Mouse (Mus musculus) spleen, postnatal 0 days (tissue): ENCODE results near the gene Lrrc73. TPM values are rescaled to one million over a fixed set of nuclear protein-coding genes. Genes with fewer than 3 reads are reported as not detected.

Experiments used
- microRNA counts: library from miRNA; unstranded; fragments of <30 nt; microRNA quantifications from one replicate; lab custom pipeline; 2015
- polyA plus RNA-seq: library from polyadenylated mRNA; unstranded; fragments of >200 nt; fragmentation: Nextera tagmentation; extraction: Ambion mirVana; gene quantifications from 2 replicates; pipeline ENCODE4 v1.2.1, GENCODE M21; 2015

Lrrc73 gene
- 0.12 and 0.13 TPM in 2 replicates for polyA plus RNA-seq

DNA sequence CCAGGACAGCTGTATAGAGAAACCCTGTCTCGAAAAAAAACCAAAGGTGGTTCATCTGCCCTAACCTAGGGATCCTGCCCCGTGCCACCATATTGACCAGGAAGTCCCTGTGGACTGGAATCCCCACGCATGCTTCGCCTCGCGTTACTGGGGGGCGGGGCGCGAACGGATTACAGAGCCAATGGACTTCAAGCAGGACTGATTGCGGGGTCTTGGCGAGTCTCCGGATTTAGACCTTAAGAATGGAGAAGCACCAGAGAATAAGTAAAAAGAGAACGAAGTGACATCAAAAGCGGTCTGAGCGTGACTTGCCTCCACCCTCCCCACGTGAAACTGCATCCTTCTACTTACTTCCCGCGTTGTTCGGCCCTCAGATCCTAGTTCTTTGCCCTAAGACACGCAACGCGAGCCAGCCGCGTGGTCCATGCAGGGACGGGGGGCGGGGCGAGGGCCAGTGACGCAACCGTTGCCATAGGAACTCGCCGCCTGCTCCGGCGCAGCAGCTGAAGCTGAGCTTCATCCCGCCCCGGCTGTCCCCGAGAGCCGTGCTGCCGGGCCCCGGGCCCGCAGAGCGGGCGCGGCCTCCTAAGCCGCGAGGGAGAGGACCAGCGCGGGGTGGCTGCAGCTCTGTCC, at the start of gene Lrrc73:
Gene Lrrc73, plus strand, starts transcription at position 80 of the 633 bp plus-strand sequence.

DNA sequence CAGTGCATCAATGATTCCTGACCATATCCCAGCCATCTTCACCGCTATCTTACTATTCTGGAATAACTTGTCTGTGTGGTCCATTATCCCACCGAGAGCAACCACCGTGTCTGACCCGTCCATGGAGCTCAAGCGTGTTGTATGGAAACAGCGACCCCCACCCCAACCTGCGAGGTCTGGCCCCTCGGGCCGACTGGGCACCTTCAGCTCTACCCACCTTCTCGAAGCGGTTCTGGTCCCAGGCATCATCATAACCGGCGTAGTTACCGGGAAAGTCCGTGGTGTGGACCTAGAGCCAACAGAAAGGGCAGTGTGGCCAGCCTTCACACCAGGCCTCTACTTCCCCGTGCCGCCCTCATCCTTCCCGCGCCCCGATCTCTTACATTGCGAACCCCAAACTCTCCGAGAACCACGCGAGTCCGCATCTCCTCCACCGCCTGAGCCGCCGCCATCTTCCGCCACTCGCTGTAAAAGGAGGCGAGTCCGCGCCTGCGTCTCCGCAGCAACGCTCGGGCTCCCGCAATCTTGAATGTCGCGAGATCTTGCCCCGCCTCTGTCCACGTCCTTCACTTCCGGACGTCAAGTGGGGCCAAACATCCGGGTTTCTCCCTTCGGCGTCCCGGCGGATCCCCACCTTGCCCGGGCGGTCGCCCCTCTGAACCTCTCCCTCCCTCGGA, 5.7 kb upstream of the Lrrc73 start, which contains the start of the genes Polr1c and Yipf3:
Gene Polr1c, minus strand, starts transcription at position 543 of the 677 bp plus-strand sequence.
Gene Yipf3, plus strand, starts transcription at position 569 of the 677 bp plus-strand sequence.

DNA sequence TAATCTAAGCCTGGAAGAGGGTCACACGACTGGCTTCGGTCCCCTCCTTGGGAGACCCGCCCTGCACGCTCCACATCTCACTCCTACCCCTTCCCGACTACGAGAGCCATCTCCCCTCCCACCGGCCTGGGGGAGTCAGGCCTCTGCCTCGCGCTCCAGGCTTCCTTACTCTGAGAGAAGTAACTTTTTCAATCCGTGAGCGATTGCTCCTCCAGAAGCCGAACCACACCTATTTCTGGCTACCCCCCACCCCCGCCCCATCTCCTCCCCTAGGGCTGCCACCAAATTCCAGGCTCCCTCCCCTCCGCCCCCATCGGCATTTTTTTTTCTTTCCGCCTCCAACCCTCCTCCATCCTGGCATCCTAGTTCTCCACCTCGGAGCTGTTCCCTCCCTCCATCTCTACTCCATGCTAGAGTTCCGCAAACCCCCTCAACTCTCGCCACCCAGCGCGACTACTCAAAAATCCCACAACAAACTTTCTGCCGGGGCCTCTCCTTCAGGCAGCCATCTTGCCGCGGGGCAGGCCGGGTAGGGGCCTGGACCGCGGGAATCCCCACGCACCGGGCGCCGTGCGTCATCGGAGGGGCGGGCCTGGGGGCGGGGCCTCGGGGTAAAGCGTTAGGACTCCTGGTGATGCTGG, 29.3 kb downstream of the Lrrc73 start, which contains the start of gene Tjap1:
Gene Tjap1, minus strand, starts transcription at position 544 of the 641 bp plus-strand sequence.

DNA sequence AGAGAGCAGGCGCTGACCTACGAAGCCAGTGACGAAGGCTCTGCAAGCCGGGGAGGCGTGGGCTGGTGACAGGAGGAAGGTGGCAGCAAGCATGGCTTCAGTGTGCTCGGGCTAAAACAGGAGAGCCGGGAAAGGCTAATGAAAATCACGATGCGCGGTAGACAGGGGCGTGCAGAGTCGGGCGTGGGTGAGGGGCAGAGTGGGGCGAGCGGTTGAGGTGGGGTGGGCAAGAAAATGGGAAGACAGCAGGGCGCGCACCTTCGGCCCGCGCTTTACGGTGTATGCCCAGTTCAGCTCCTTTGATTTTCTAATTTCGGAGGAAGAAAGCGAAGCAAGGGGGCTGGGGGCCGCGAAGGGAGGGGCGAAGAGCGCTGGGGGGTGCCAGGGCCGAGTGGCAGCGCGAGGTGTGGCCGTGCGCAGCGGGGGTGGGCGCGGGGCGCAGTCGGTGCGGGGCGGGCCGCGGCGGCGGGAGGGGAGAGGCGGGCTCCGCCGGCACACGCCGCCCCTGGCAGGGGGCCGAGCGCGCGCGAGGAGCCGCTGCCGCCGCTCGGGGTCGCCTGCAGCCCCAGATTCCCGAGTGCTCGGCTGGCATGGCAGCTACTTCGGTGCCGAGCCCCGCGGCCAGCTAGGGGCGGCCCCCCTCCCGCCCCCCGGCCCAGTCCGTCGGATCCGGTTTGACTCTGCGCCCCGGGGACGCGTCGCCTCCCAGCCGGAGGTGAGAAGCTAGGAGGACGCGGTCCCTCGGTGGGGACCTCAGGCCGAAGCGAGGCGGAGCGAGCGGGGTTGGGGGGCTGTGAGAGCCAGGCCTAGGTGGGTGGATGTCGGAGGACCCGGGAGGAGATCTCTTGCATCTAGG, 44.3 kb downstream of the Lrrc73 start, which contains the start of gene Dlk2:
Gene Dlk2, plus strand, starts transcription at position 58 of the 856 bp plus-strand sequence.

MicroRNAs encoded within 50 kb of the gene (microRNA counts, 519-probe panel; counts per million panel counts)
- microRNA mmu-miR-693-3p (lab: Ali Mortazavi, UCI) (88.3 counts per million), microRNA mmu-miR-693-5p (lab: Ali Mortazavi, UCI) (88.3 counts per million)

Other genes with a start within 250 kb of the Lrrc73 start
- gene Vegfa, start 221.2 kb upstream of the Lrrc73 start, polyA plus RNA-seq = 4.3 and 5.8 TPM in 2 replicates
- gene Mrps18a, start 142.5 kb upstream of the Lrrc73 start, polyA plus RNA-seq = 77.6 and 81.4 TPM in 2 replicates
- gene Rsph9, start 109.3 kb upstream of the Lrrc73 start, polyA plus RNA-seq = 2.0 and 2.7 TPM in 2 replicates
- 42.7 and 48.3 TPM in 2 replicates for gene Mad2l1bp, start 100.0 kb upstream of the Lrrc73 start, polyA plus RNA-seq
- 41.0 and 41.4 TPM in 2 replicates for gene Gtpbp2, start 92.5 kb upstream of the Lrrc73 start, polyA plus RNA-seq
- gene Polh, start 50.9 kb upstream of the Lrrc73 start, polyA plus RNA-seq = 21.5 and 23.3 TPM in 2 replicates
- gene Xpo5, start 50.7 kb upstream of the Lrrc73 start, polyA plus RNA-seq = 17.3 and 18.1 TPM in 2 replicates
- gene Polr1c, start 5.5 kb upstream of the Lrrc73 start, polyA plus RNA-seq = 51.1 and 52.9 TPM in 2 replicates
- gene Yipf3, start 5.5 kb upstream of the Lrrc73 start, polyA plus RNA-seq = 57.2 and 72.5 TPM in 2 replicates
- 12.8 and 13.7 TPM in 2 replicates for gene Tjap1, start 29.5 kb downstream of the Lrrc73 start, polyA plus RNA-seq
- gene Dlk2, start 43.9 kb downstream of the Lrrc73 start, polyA plus RNA-seq = 0.11 and 0.14 TPM in 2 replicates
- gene Abcc10, start 74.8 kb downstream of the Lrrc73 start, polyA plus RNA-seq = 2.1 and 2.7 TPM in 2 replicates
- gene Zfp318, start 130.2 kb downstream of the Lrrc73 start, polyA plus RNA-seq = 2.9 and 3.3 TPM in 2 replicates
- 0.33 TPM in 1 of 2 replicates, not detected in the other for gene Crip3, start 175.4 kb downstream of the Lrrc73 start, polyA plus RNA-seq
- not detected in 2 replicates for gene Slc22a7, start 184.9 kb downstream of the Lrrc73 start, polyA plus RNA-seq
- not detected in 2 replicates for gene Ttbk1, start 234.1 kb downstream of the Lrrc73 start, polyA plus RNA-seq
- 27.4 and 31.3 TPM in 2 replicates for gene Dnph1, start 243.2 kb downstream of the Lrrc73 start, polyA plus RNA-seq